Mouse (Mus musculus) heart, embryonic 15.5 days (tissue): ENCODE results near the gene Cdh26. TPM values are rescaled to one million over a fixed set of nuclear protein-coding genes. Genes with fewer than 3 reads are reported as not detected.
A peak's percentile ranks its signal among the peaks of the same experiment; 100 is the strongest.

ENCODE experiments used
- ATAC-seq: fragments of 200-750 bp; cut with Nextera tagmentation; replicated peaks from 2 replicates; pipeline ENCODE4 v1.8.0; 2017; ENCODE audit warnings: low read depth, moderate TSS enrichment; ENCODE audit not compliant: insufficient number of reproducible peaks, insufficient read depth, low FRiP score
- H3K27ac ChIP-seq: fragments of 300-500 bp; sonication (generic); 2 replicates; pipeline ENCODE4 v1.5.1; 2015; ENCODE audit warnings: mild to moderate bottlenecking, inconsistent platforms
- H3K27me3 ChIP-seq: fragments of 300-500 bp; sonication (generic); 2 replicates; pipeline ENCODE4 v1.6.1; 2015; ENCODE audit warnings: inconsistent platforms
- H3K36me3 ChIP-seq: fragments of 300-500 bp; sonication (generic); 2 replicates; pipeline ENCODE4 v1.6.1; 2015; ENCODE audit warnings: mild to moderate bottlenecking, inconsistent platforms
- H3K4me1 ChIP-seq: fragments of 300-500 bp; sonication (generic); replicated peaks from 2 replicates; pipeline ENCODE4 v1.6.1; 2015; ENCODE audit warnings: inconsistent platforms
- H3K4me2 ChIP-seq: fragments of 300-500 bp; sonication (generic); 2 replicates; pipeline ENCODE4 v1.6.1; 2015; ENCODE audit warnings: inconsistent platforms, mild to moderate bottlenecking, moderate library complexity
- H3K4me3 ChIP-seq: fragments of 300-500 bp; sonication (generic); 2 replicates; pipeline ENCODE4 v1.5.1; 2015; ENCODE audit warnings: mild to moderate bottlenecking, inconsistent platforms
- H3K9ac ChIP-seq: fragments of 300-500 bp; sonication (generic); 2 replicates; pipeline ENCODE4 v1.6.1; 2015; ENCODE audit warnings: mild to moderate bottlenecking, inconsistent platforms
- H3K9me3 ChIP-seq: fragments of 300-500 bp; sonication (generic); replicated peaks from 2 replicates; pipeline ENCODE4 v1.6.1; 2016; ENCODE audit warnings: inconsistent platforms
- WGBS: fragments of 180-500 bp; shearing (Covaris S2); methylation state at CpG from one replicate; pipeline ENCODE4 v1.1.7; 2015; ENCODE audit warnings: mixed read lengths; 5-methylcytosine and 5-hydroxymethylcytosine counted together
- polyA plus RNA-seq: library from polyadenylated mRNA; unstranded; fragments of >200 nt; fragmentation: Nextera tagmentation; extraction: Ambion mirVana; gene quantifications from 2 replicates; pipeline ENCODE4 v1.2.1, GENCODE M21; 2015

The Cdh26 gene
- polyA plus RNA-seq, 1 experiment from 2014 or later, result not detected

- no peaks in the 10 kb centered on the region for H3K9me3 ChIP-seq
Measured at GRCm38 (mm10) chr2:178416970-178417369, 13.4 kb upstream of the Cdh26 start.

GRCm38 (mm10) chr2:178420576-178420975 lies 9.8 kb upstream of the Cdh26 start:
- Histone ChIP-seq H3K27me3 (no peaks in the 10 kb centered on the region), H3K4me2 (no peak overlapping the region), H3K36me3 (peaks cover 14% of the 10 kb centered on the region), H3K27ac (no peak overlapping the region), H3K9me3 (no peaks in the 10 kb centered on the region), H3K9ac (no peak overlapping the region), H3K4me3 (no peak overlapping the region), H3K4me1 (peaks cover 42% of the 10 kb centered on the region)
- WGBS, result 71% methylated on average over 9 of the region's 9 CpGs
- ATAC-seq, result no peak

More at GRCm38 (mm10) chr2:178416970-178417369, 13.4 kb upstream of the Cdh26 start:
- no peak overlapping the region for H3K27ac ChIP-seq
- 53% methylated on average over 4 of the region's 4 CpGs for WGBS
- H3K9ac ChIP-seq, result no peak overlapping the region
- no peak for ATAC-seq
- H3K4me1 ChIP-seq, result peaks cover 55% of the 10 kb centered on the region
- peaks cover 5% of the 10 kb centered on the region; the same call in 1 of the 2 replicates for H3K27me3 ChIP-seq
- peak overlapping the region; percentile 23; the same call in 1 of the 2 replicates for H3K4me2 ChIP-seq
- no peak overlapping the region for H3K4me3 ChIP-seq
- H3K36me3 ChIP-seq, result peaks cover 14% of the 10 kb centered on the region

GRCm38 (mm10) chr2:178421603-178422002 lies 8.7 kb upstream of the Cdh26 start:
- H3K4me1 ChIP-seq, result peaks cover 33% of the 10 kb centered on the region
- peak overlapping the region; percentile 27; the same call in 1 of the 2 replicates for H3K4me2 ChIP-seq
- WGBS, result 33% methylated on average over 6 of the region's 6 CpGs
- no peak overlapping the region for H3K4me3 ChIP-seq
- peak; percentile 54 for ATAC-seq
- H3K27ac ChIP-seq, result peak overlapping the region; percentile 83
- H3K27me3 ChIP-seq, result no peaks in the 10 kb centered on the region
- H3K9ac ChIP-seq, result no peak overlapping the region
- peaks cover 14% of the 10 kb centered on the region for H3K36me3 ChIP-seq
- H3K9me3 ChIP-seq, result no peaks in the 10 kb centered on the region

- peaks cover 14% of the 10 kb centered on the region for H3K36me3 ChIP-seq
- no peak overlapping the region for H3K4me3 ChIP-seq
- ATAC-seq, result no peak
- H3K4me2 ChIP-seq, result peak overlapping the region; percentile 27
- H3K4me1 ChIP-seq, result peaks cover 27% of the 10 kb centered on the region
- H3K27me3 ChIP-seq, result no peaks in the 10 kb centered on the region
- H3K27ac ChIP-seq, result peak overlapping the region; percentile 83
- 7% methylated on average over 3 of the region's 3 CpGs for WGBS
- no peak overlapping the region for H3K9ac ChIP-seq
- H3K9me3 ChIP-seq, result no peaks in the 10 kb centered on the region
Measured at GRCm38 (mm10) chr2:178422186-178422585, 8.1 kb upstream of the Cdh26 start.

- no peak for ATAC-seq
- no peaks in the 10 kb centered on the region for H3K27me3 ChIP-seq
- H3K9me3 ChIP-seq, result no peaks in the 10 kb centered on the region
- H3K9ac ChIP-seq, result no peak overlapping the region
- peaks cover 26% of the 10 kb centered on the region for H3K4me1 ChIP-seq
- H3K36me3 ChIP-seq, result peaks cover 9% of the 10 kb centered on the region
- H3K4me3 ChIP-seq, result no peak overlapping the region
- 50% methylated on average over 5 of the region's 5 CpGs for WGBS
- no peak overlapping the region for H3K4me2 ChIP-seq
- no peak overlapping the region for H3K27ac ChIP-seq
Measured at GRCm38 (mm10) chr2:178423223-178423622, 7.1 kb upstream of the Cdh26 start.

- H3K9ac ChIP-seq, result no peak overlapping the region
- peaks cover 20% of the 10 kb centered on the region for H3K4me1 ChIP-seq
- no peaks in the 10 kb centered on the region for H3K27me3 ChIP-seq
- H3K4me3 ChIP-seq, result no peak overlapping the region
- H3K27ac ChIP-seq, result no peak overlapping the region
- ATAC-seq, result no peak
- H3K4me2 ChIP-seq, result no peak overlapping the region
- 39% methylated on average over 4 of the region's 4 CpGs for WGBS
- H3K9me3 ChIP-seq, result no peaks in the 10 kb centered on the region
- no peaks in the 10 kb centered on the region for H3K36me3 ChIP-seq
Measured at GRCm38 (mm10) chr2:178426229-178426628, 4.1 kb upstream of the Cdh26 start.

GRCm38 (mm10) chr2:178427181-178427580 lies 3.1 kb upstream of the Cdh26 start:
- no peak overlapping the region for H3K4me3 ChIP-seq
- H3K27me3 ChIP-seq, result no peaks in the 10 kb centered on the region
- H3K9ac ChIP-seq, result no peak overlapping the region
- no peaks in the 10 kb centered on the region for H3K9me3 ChIP-seq
- WGBS, result 83% methylated on average over 5 of the region's 5 CpGs
- ATAC-seq, result no peak
- no peak overlapping the region for H3K4me2 ChIP-seq
- no peak overlapping the region for H3K27ac ChIP-seq
- peaks cover 10% of the 10 kb centered on the region for H3K4me1 ChIP-seq
- H3K36me3 ChIP-seq, result no peaks in the 10 kb centered on the region

GRCm38 (mm10) chr2:178428183-178428582 lies 2.1 kb upstream of the Cdh26 start:
- no peaks in the 10 kb centered on the region for H3K9me3 ChIP-seq
- 75% methylated on average over 9 of the region's 9 CpGs for WGBS
- H3K9ac ChIP-seq, result no peak overlapping the region
- no peaks in the 10 kb centered on the region for H3K36me3 ChIP-seq
- H3K4me1 ChIP-seq, result peaks cover under 1% of the 10 kb centered on the region; the same call in 1 of the 2 replicates
- no peak for ATAC-seq
- no peak overlapping the region for H3K4me2 ChIP-seq
- no peak overlapping the region for H3K27ac ChIP-seq
- no peaks in the 10 kb centered on the region for H3K27me3 ChIP-seq
- H3K4me3 ChIP-seq, result no peak overlapping the region

- WGBS, result 74% methylated on average over 4 of the region's 4 CpGs
- H3K4me1 ChIP-seq, result no peaks in the 10 kb centered on the region
- no peak overlapping the region for H3K4me3 ChIP-seq
- H3K4me2 ChIP-seq, result no peak overlapping the region
- no peak for ATAC-seq
- no peaks in the 10 kb centered on the region for H3K27me3 ChIP-seq
- H3K9me3 ChIP-seq, result no peaks in the 10 kb centered on the region
- H3K9ac ChIP-seq, result no peak overlapping the region
- H3K36me3 ChIP-seq, result no peaks in the 10 kb centered on the region
- H3K27ac ChIP-seq, result no peak overlapping the region
Measured at GRCm38 (mm10) chr2:178428676-178429075, 1.7 kb upstream of the Cdh26 start.

GRCm38 (mm10) chr2:178429426-178429825 lies 905 bp upstream of the Cdh26 start:
- Histone ChIP-seq H3K27ac (no peak overlapping the region), H3K4me3 (no peak overlapping the region), H3K4me2 (no peak overlapping the region), H3K36me3 (no peaks in the 10 kb centered on the region), H3K27me3 (no peaks in the 10 kb centered on the region), H3K9me3 (no peaks in the 10 kb centered on the region), H3K9ac (no peak overlapping the region), H3K4me1 (no peaks in the 10 kb centered on the region)
- WGBS, result 76% methylated on average over 6 of the region's 6 CpGs
- no peak for ATAC-seq

- WGBS, result 73% methylated on average over 2 of the region's 2 CpGs
- H3K9me3 ChIP-seq, result no peaks in the 10 kb centered on the region
- no peaks in the 10 kb centered on the region for H3K36me3 ChIP-seq
- H3K9ac ChIP-seq, result no peak overlapping the region
- no peaks in the 10 kb centered on the region for H3K4me1 ChIP-seq
- H3K4me3 ChIP-seq, result no peak overlapping the region
- no peak overlapping the region for H3K4me2 ChIP-seq
- no peak overlapping the region for H3K27ac ChIP-seq
- no peak for ATAC-seq
- H3K27me3 ChIP-seq, result no peaks in the 10 kb centered on the region
Measured at GRCm38 (mm10) chr2:178433495-178433894, 3.2 kb downstream of the Cdh26 start.

GRCm38 (mm10) chr2:178433903-178434302 lies 3.6 kb downstream of the Cdh26 start:
- H3K4me1 ChIP-seq, result no peaks in the 10 kb centered on the region
- H3K27ac ChIP-seq, result no peak overlapping the region
- H3K9me3 ChIP-seq, result no peaks in the 10 kb centered on the region
- no peak overlapping the region for H3K9ac ChIP-seq
- no peak for ATAC-seq
- 83% methylated on average over 2 of the region's 2 CpGs for WGBS
- no peak overlapping the region for H3K4me3 ChIP-seq
- H3K36me3 ChIP-seq, result no peaks in the 10 kb centered on the region
- no peaks in the 10 kb centered on the region for H3K27me3 ChIP-seq
- H3K4me2 ChIP-seq, result no peak overlapping the region
